Mouse (Mus musculus): Measurements from ENCODE around the gene Rps15.

Rps15 gene

GRCm38 (mm10) chr10:80341491-80342304, 49.4 kb downstream of the Rps15 start:
- no peak for DNase-seq (ENCODE audit: low read depth, low spot score)

- DNase-seq (ENCODE audit: low read depth, low spot score) = no peak
These were observed 50.1 kb downstream of the Rps15 start for GRCm38 (mm10) chr10:80342305-80342748.

- DNase-seq (ENCODE audit: low read depth, low spot score) = peak; percentile 46
These were observed 50.6 kb downstream of the Rps15 start for GRCm38 (mm10) chr10:80342749-80343424.

GRCm38 (mm10) chr10:80343425-80343895, 51.2 kb downstream of the Rps15 start:
- DNase-seq (ENCODE audit: low read depth, low spot score) = no peak

Measured in brain, embryonic 18.5 days (tissue).